Mouse (Mus musculus): ENCODE data around the gene Ntmt1.

- TF ChIP-seq EP300 (optimal IDR thresholded peaks at IDR 0.05) (no peak), CTCF (IDR thresholded peaks at IDR 0.05; ENCODE audit: low read depth) (no peak)
These were observed 39.1 kb upstream of the Ntmt1 start for GRCm38 (mm10) chr2:30768529-30768928.

Measured in stomach, postnatal 0 days (tissue).